Mouse (Mus musculus) stomach, postnatal 0 days (tissue): ENCODE results near the gene Prss40. TPM values are rescaled to one million over a fixed set of nuclear protein-coding genes. Genes with fewer than 3 reads are reported as not detected.
A peak's percentile ranks its signal among the peaks of the same experiment; 100 is the strongest.

Source experiments
- ATAC-seq: fragments of 200-750 bp; cut with Nextera tagmentation; 2 replicates; pipeline ENCODE4 v1.8.0; 2017; ENCODE audit not compliant: low FRiP score, low TSS enrichment
- DNase-seq: peaks from one replicate; pipeline ENCODE4 v3.0.0-alpha.2; 2016; ENCODE audit warnings: low spot score
- H3K27ac ChIP-seq: fragments of 300-500 bp; sonication (generic); replicated peaks from 2 replicates; pipeline ENCODE4 v1.5.1; 2014; ENCODE audit warnings: mild to moderate bottlenecking, control low read depth
- H3K27me3 ChIP-seq: fragments of 300-500 bp; sonication (generic); 2 replicates; pipeline ENCODE4 v1.6.1; 2014; ENCODE audit warnings: low read length; ENCODE audit not compliant: control insufficient read depth, insufficient read depth
- H3K36me3 ChIP-seq: fragments of 300-500 bp; sonication (generic); 2 replicates; pipeline ENCODE4 v1.6.1; 2014; ENCODE audit warnings: low read length, mixed read lengths; ENCODE audit not compliant: control insufficient read depth, insufficient read depth
- H3K4me1 ChIP-seq: fragments of 300-500 bp; sonication (generic); replicated peaks from 2 replicates; pipeline ENCODE4 v1.6.1; 2014; ENCODE audit warnings: antibody characterized with exemption; ENCODE audit not compliant: control insufficient read depth, insufficient read depth
- H3K4me2 ChIP-seq: fragments of 300-500 bp; sonication (generic); replicated peaks from 2 replicates; pipeline ENCODE4 v1.6.1; 2014; ENCODE audit warnings: low read depth, mild to moderate bottlenecking, control low read depth, moderate library complexity
- H3K4me3 ChIP-seq: fragments of 300-500 bp; sonication (generic); 2 replicates; pipeline ENCODE4 v1.5.1; 2014; ENCODE audit warnings: low read depth, low read length, control low read depth
- H3K9ac ChIP-seq: fragments of 300-500 bp; sonication (generic); 2 replicates; pipeline ENCODE4 v1.6.1; 2014; ENCODE audit warnings: mild to moderate bottlenecking, low read length, control low read depth, mixed read lengths
- H3K9me3 ChIP-seq: fragments of 300-500 bp; sonication (generic); 2 replicates; pipeline ENCODE4 v1.6.1; 2016; ENCODE audit warnings: low read length; ENCODE audit not compliant: control insufficient read depth
- CTCF ChIP-seq: IDR thresholded peaks from 2 replicates; pipeline ENCODE4 v1.5.1; 2016; ENCODE audit warnings: antibody characterized with exemption, low read depth, mild to moderate bottlenecking, moderate library complexity
- EP300 ChIP-seq: optimal IDR thresholded peaks from 2 replicates; pipeline ENCODE3; 2016; ENCODE audit warnings: antibody characterized with exemption
- WGBS: fragments of 180-500 bp; shearing (Covaris S2); extraction: QIAGEN DNeasy Blood & Tissue Kit; methylation state at CpG from one replicate; pipeline ENCODE4 v1.1.7; 2014; 5-methylcytosine and 5-hydroxymethylcytosine counted together
- polyA plus RNA-seq: library from polyadenylated mRNA; unstranded; fragments of >200 nt; fragmentation: Nextera tagmentation; extraction: Ambion mirVana; gene quantifications from 2 replicates; pipeline ENCODE4 v1.2.1, GENCODE M21; 2015

The Prss40 gene
- polyA plus RNA-seq: 0.11 TPM in 1 of 2 replicates, not detected in the other

- no peak for ATAC-seq
- WGBS: 85% methylated on average over 15 of the region's 15 CpGs
- H3K4me2 ChIP-seq: no peak within 1 kb of the TSS
- no peaks in the 10 kb centered on the region for H3K4me1 ChIP-seq
- no peaks in the 10 kb centered on the region for H3K9me3 ChIP-seq
- H3K36me3 ChIP-seq: no peaks in the 10 kb centered on the region
- DNase-seq: no peak
- no peak for TF ChIP-seq CTCF
- TF ChIP-seq EP300: no peak
- H3K9ac ChIP-seq: no peak within 1 kb of the TSS
- no peak within 1 kb of the TSS for H3K4me3 ChIP-seq
- H3K27me3 ChIP-seq: no peaks in the 10 kb centered on the region
- H3K27ac ChIP-seq: no peak within 1 kb of the TSS
Measured at GRCm38 (mm10) chr1:34560843-34561242, at the start of gene Prss40. Prss40 (minus strand) TSS chr1:34560943.

- H3K9me3 ChIP-seq: no peaks in the 10 kb centered on the region
- no peaks in the 10 kb centered on the region for H3K4me1 ChIP-seq
- H3K4me3 ChIP-seq: no peak overlapping the region
- no peak overlapping the region for H3K27ac ChIP-seq
- TF ChIP-seq CTCF (peak; percentile 94), EP300 (no peak)
- ATAC-seq (peak; percentile 70; the same call in 1 of the 2 replicates), DNase-seq (peak; percentile 81)
- H3K4me2 ChIP-seq: no peak overlapping the region
- H3K9ac ChIP-seq: no peak overlapping the region
- no peaks in the 10 kb centered on the region for H3K27me3 ChIP-seq
- 14% methylated on average over 8 of the region's 8 CpGs for WGBS
- H3K36me3 ChIP-seq: no peaks in the 10 kb centered on the region
Measured at GRCm38 (mm10) chr1:34602363-34602762, 41.6 kb upstream of the Prss40 start.

GRCm38 (mm10) chr1:34601323-34602047 lies 40.7 kb upstream of the Prss40 start:
- ATAC-seq: no peak
- WGBS: 73% methylated on average over 3 of the region's 3 CpGs
- H3K4me2 ChIP-seq: no peak overlapping the region

GRCm38 (mm10) chr1:34600000-34600399 lies 39.3 kb upstream of the Prss40 start:
- no peak for ATAC-seq
- Histone ChIP-seq H3K27ac (no peak overlapping the region), H3K9me3 (no peaks in the 10 kb centered on the region), H3K9ac (no peak overlapping the region), H3K4me1 (no peaks in the 10 kb centered on the region), H3K4me3 (no peak overlapping the region), H3K36me3 (no peaks in the 10 kb centered on the region), H3K27me3 (no peaks in the 10 kb centered on the region), H3K4me2 (no peak overlapping the region)
- no peak for TF ChIP-seq EP300
- TF ChIP-seq CTCF: no peak
- 69% methylated on average over 15 of the region's 15 CpGs for WGBS
- DNase-seq: no peak

More at GRCm38 (mm10) chr1:34601323-34602047, 40.7 kb upstream of the Prss40 start:
- no peak overlapping the region for H3K4me3 ChIP-seq
- H3K9me3 ChIP-seq: no peaks in the 10 kb centered on the region
- no peak overlapping the region for H3K27ac ChIP-seq
- H3K4me1 ChIP-seq: no peaks in the 10 kb centered on the region
- H3K36me3 ChIP-seq: no peaks in the 10 kb centered on the region
- no peaks in the 10 kb centered on the region for H3K27me3 ChIP-seq
- DNase-seq: no peak
- H3K9ac ChIP-seq: no peak overlapping the region
- no peak for TF ChIP-seq EP300
- no peak for TF ChIP-seq CTCF

- H3K4me3 ChIP-seq: no peak overlapping the region
- TF ChIP-seq CTCF (no peak), EP300 (no peak)
- DNase-seq (no peak), ATAC-seq (peak; percentile 38; the same call in 1 of the 2 replicates)
- no peak overlapping the region for H3K9ac ChIP-seq
- H3K4me1 ChIP-seq: no peaks in the 10 kb centered on the region
- WGBS: 72% methylated on average over 22 of the region's 22 CpGs
- H3K27ac ChIP-seq: no peak overlapping the region
- no peaks in the 10 kb centered on the region for H3K9me3 ChIP-seq
- H3K36me3 ChIP-seq: no peaks in the 10 kb centered on the region
- H3K4me2 ChIP-seq: no peak overlapping the region
- H3K27me3 ChIP-seq: no peaks in the 10 kb centered on the region
Measured at GRCm38 (mm10) chr1:34587298-34588096, 26.8 kb upstream of the Prss40 start.

GRCm38 (mm10) chr1:34584736-34585135 lies 24.0 kb upstream of the Prss40 start:
- Histone ChIP-seq H3K36me3 (no peaks in the 10 kb centered on the region), H3K27ac (no peak overlapping the region), H3K4me1 (no peaks in the 10 kb centered on the region), H3K9me3 (no peaks in the 10 kb centered on the region), H3K9ac (no peak overlapping the region), H3K4me2 (no peak overlapping the region), H3K27me3 (no peaks in the 10 kb centered on the region), H3K4me3 (no peak overlapping the region)
- 77% methylated on average over 4 of the region's 4 CpGs for WGBS
- DNase-seq (no peak), ATAC-seq (no peak)
- no peak for TF ChIP-seq CTCF
- no peak for TF ChIP-seq EP300
